Mouse (Mus musculus): Measurements from ENCODE around the gene Pdxk. TPM values are rescaled to one million over a fixed set of nuclear protein-coding genes. Genes with fewer than 3 reads are reported as not detected.
"Not testable (repeated sequence)": the region's sequence is repeated elsewhere in the genome, so short reads cannot be mapped to it uniquely, and the experiment has no call there.

Gene Pdxk
- polyA plus RNA-seq, 1 experiment from 2014 or later, result 12.0 TPM

GRCm38 (mm10) chr10:78418791-78419190, 46.0 kb downstream of the Pdxk start:
- WGBS, result 78% methylated on average over 2 of the region's 2 CpGs
- Histone ChIP-seq H3K36me3 (ENCODE audit: control insufficient read depth, insufficient read depth, low read length) (no peaks in the 10 kb centered on the region), H3K9ac (ENCODE audit: low read length) (no peak overlapping the region), H3K4me2 (ENCODE audit: low read length) (no peak overlapping the region), H3K4me3 (ENCODE audit: low read depth, low read length) (no peak overlapping the region), H3K9me3 (ENCODE audit: control insufficient read depth, low read length) (no peaks in the 10 kb centered on the region), H3K27ac (ENCODE audit: low read depth) (no peak overlapping the region), H3K4me1 (replicated peaks; ENCODE audit: control insufficient read depth, insufficient read depth, low read length) (no peaks in the 10 kb centered on the region), H3K27me3 (replicated peaks; ENCODE audit: control insufficient read depth, insufficient read depth, low read length) (no peaks in the 10 kb centered on the region)
- ATAC-seq (replicated peaks; ENCODE audit: low FRiP score, low TSS enrichment, low read depth) (no peak), DNase-seq (ENCODE audit: low spot score) (no peak)

- Histone ChIP-seq H3K4me3 (ENCODE audit: low read depth, low read length) (no peak overlapping the region), H3K27me3 (replicated peaks; ENCODE audit: control insufficient read depth, insufficient read depth, low read length) (no peaks in the 10 kb centered on the region), H3K36me3 (ENCODE audit: control insufficient read depth, insufficient read depth, low read length) (no peaks in the 10 kb centered on the region), H3K27ac (ENCODE audit: low read depth) (no peak overlapping the region), H3K9me3 (ENCODE audit: control insufficient read depth, low read length) (no peaks in the 10 kb centered on the region), H3K4me2 (ENCODE audit: low read length) (no peak overlapping the region), H3K9ac (ENCODE audit: low read length) (no peak overlapping the region), H3K4me1 (replicated peaks; ENCODE audit: control insufficient read depth, insufficient read depth, low read length) (peaks cover 4% of the 10 kb centered on the region)
- 57% methylated on average over 5 of the region's 5 CpGs for WGBS
- ATAC-seq (replicated peaks; ENCODE audit: low FRiP score, low TSS enrichment, low read depth), result no peak
- no peak for DNase-seq (ENCODE audit: low spot score)
These were observed 46.9 kb downstream of the Pdxk start for GRCm38 (mm10) chr10:78417888-78418287.

- not testable (repeated sequence) for H3K27me3 ChIP-seq (replicated peaks; ENCODE audit: control insufficient read depth, insufficient read depth, low read length); H3K4me2 ChIP-seq (ENCODE audit: low read length); H3K4me3 ChIP-seq (ENCODE audit: low read depth, low read length); H3K27ac ChIP-seq (ENCODE audit: low read depth); H3K9me3 ChIP-seq (ENCODE audit: control insufficient read depth, low read length); ATAC-seq (replicated peaks; ENCODE audit: low FRiP score, low TSS enrichment, low read depth); H3K9ac ChIP-seq (ENCODE audit: low read length); DNase-seq (ENCODE audit: low spot score)
- Histone ChIP-seq H3K36me3 (ENCODE audit: control insufficient read depth, insufficient read depth, low read length) (peaks cover 10% of the 10 kb centered on the region), H3K4me1 (replicated peaks; ENCODE audit: control insufficient read depth, insufficient read depth, low read length) (peaks cover 11% of the 10 kb centered on the region)
- WGBS, result 84% methylated on average over 3 of the region's 4 CpGs
These were observed 49.8 kb downstream of the Pdxk start for GRCm38 (mm10) chr10:78414936-78415335.

- ATAC-seq (replicated peaks; ENCODE audit: low FRiP score, low TSS enrichment, low read depth), result no peak
These were observed 51.6 kb downstream of the Pdxk start for GRCm38 (mm10) chr10:78413152-78413520.

GRCm38 (mm10) chr10:78412319-78413151, 52.2 kb downstream of the Pdxk start, which contains the start of gene Rrp1:
Gene Rrp1 (minus strand): TSS chr10:78413043.
- peak; percentile 100 for DNase-seq (ENCODE audit: low spot score)
- Histone ChIP-seq H3K9me3 (ENCODE audit: control insufficient read depth, low read length) (no peaks in the 10 kb centered on the region), H3K4me3 (ENCODE audit: low read depth, low read length) (peak within 1 kb of the TSS; percentile 81), H3K36me3 (ENCODE audit: control insufficient read depth, insufficient read depth, low read length) (peaks cover 34% of the 10 kb centered on the region), H3K4me1 (replicated peaks; ENCODE audit: control insufficient read depth, insufficient read depth, low read length) (peaks cover 11% of the 10 kb centered on the region), H3K27me3 (replicated peaks; ENCODE audit: control insufficient read depth, insufficient read depth, low read length) (no peaks in the 10 kb centered on the region), H3K27ac (ENCODE audit: low read depth) (peak within 1 kb of the TSS; percentile 86), H3K9ac (ENCODE audit: low read length) (peak within 1 kb of the TSS; percentile 82), H3K4me2 (ENCODE audit: low read length) (peak within 1 kb of the TSS; percentile 91)
- WGBS, result under 1% methylated on average over 63 of the region's 70 CpGs
- peak; percentile 94 for ATAC-seq (replicated peaks; ENCODE audit: low FRiP score, low TSS enrichment, low read depth)

More at GRCm38 (mm10) chr10:78413152-78413520, 51.6 kb downstream of the Pdxk start:
- H3K4me2 ChIP-seq (ENCODE audit: low read length), result peak overlapping the region; percentile 91
- WGBS, result 44% methylated on average over 7 of the region's 7 CpGs
- H3K27me3 ChIP-seq (replicated peaks; ENCODE audit: control insufficient read depth, insufficient read depth, low read length), result no peaks in the 10 kb centered on the region
- H3K4me1 ChIP-seq (replicated peaks; ENCODE audit: control insufficient read depth, insufficient read depth, low read length), result peaks cover 11% of the 10 kb centered on the region
- H3K4me3 ChIP-seq (ENCODE audit: low read depth, low read length), result peak overlapping the region; percentile 81
- peaks cover 28% of the 10 kb centered on the region for H3K36me3 ChIP-seq (ENCODE audit: control insufficient read depth, insufficient read depth, low read length)
- DNase-seq (ENCODE audit: low spot score), result no peak
- peak overlapping the region; percentile 82 for H3K9ac ChIP-seq (ENCODE audit: low read length)
- H3K27ac ChIP-seq (ENCODE audit: low read depth), result no peak overlapping the region
- H3K9me3 ChIP-seq (ENCODE audit: control insufficient read depth, low read length), result no peaks in the 10 kb centered on the region

GRCm38 (mm10) chr10:78411851-78412250, 52.9 kb downstream of the Pdxk start:
- Histone ChIP-seq H3K27ac (ENCODE audit: low read depth) (0 out of 2 replicates have a peak overlapping the region, but pooled peaks have one; percentile 86), H3K4me1 (replicated peaks; ENCODE audit: control insufficient read depth, insufficient read depth, low read length) (peaks cover 11% of the 10 kb centered on the region), H3K36me3 (ENCODE audit: control insufficient read depth, insufficient read depth, low read length) (peaks cover 40% of the 10 kb centered on the region), H3K4me2 (ENCODE audit: low read length) (peak overlapping the region; percentile 91), H3K9ac (ENCODE audit: low read length) (peak overlapping the region; percentile 82), H3K9me3 (ENCODE audit: control insufficient read depth, low read length) (no peaks in the 10 kb centered on the region), H3K4me3 (ENCODE audit: low read depth, low read length) (peak overlapping the region; percentile 81), H3K27me3 (replicated peaks; ENCODE audit: control insufficient read depth, insufficient read depth, low read length) (no peaks in the 10 kb centered on the region)
- DNase-seq (ENCODE audit: low spot score) (no peak), ATAC-seq (replicated peaks; ENCODE audit: low FRiP score, low TSS enrichment, low read depth) (no peak)
- WGBS, result 15% methylated on average over 8 of the region's 8 CpGs

GRCm38 (mm10) chr10:78409035-78409788, 55.6 kb downstream of the Pdxk start:
- Histone ChIP-seq H3K36me3 (ENCODE audit: control insufficient read depth, insufficient read depth, low read length) (peaks cover 65% of the 10 kb centered on the region), H3K4me3 (ENCODE audit: low read depth, low read length) (no peak overlapping the region), H3K4me2 (ENCODE audit: low read length) (no peak overlapping the region), H3K27me3 (replicated peaks; ENCODE audit: control insufficient read depth, insufficient read depth, low read length) (no peaks in the 10 kb centered on the region), H3K9me3 (ENCODE audit: control insufficient read depth, low read length) (no peaks in the 10 kb centered on the region), H3K9ac (ENCODE audit: low read length) (no peak overlapping the region), H3K4me1 (replicated peaks; ENCODE audit: control insufficient read depth, insufficient read depth, low read length) (peaks cover 11% of the 10 kb centered on the region), H3K27ac (ENCODE audit: low read depth) (no peak overlapping the region)
- ATAC-seq (replicated peaks; ENCODE audit: low FRiP score, low TSS enrichment, low read depth), result no peak
- DNase-seq (ENCODE audit: low spot score), result no peak
- 90% methylated on average over 9 of the region's 9 CpGs for WGBS

- WGBS, result 92% methylated on average over 4 of the region's 4 CpGs
- no peak overlapping the region for H3K9ac ChIP-seq (ENCODE audit: low read length)
- ATAC-seq (replicated peaks; ENCODE audit: low FRiP score, low TSS enrichment, low read depth) (no peak), DNase-seq (ENCODE audit: low spot score) (no peak)
- H3K4me2 ChIP-seq (ENCODE audit: low read length), result no peak overlapping the region
- H3K4me1 ChIP-seq (replicated peaks; ENCODE audit: control insufficient read depth, insufficient read depth, low read length), result peaks cover 6% of the 10 kb centered on the region; the same call in 1 of the 2 replicates
- H3K4me3 ChIP-seq (ENCODE audit: low read depth, low read length), result no peak overlapping the region
- H3K27me3 ChIP-seq (replicated peaks; ENCODE audit: control insufficient read depth, insufficient read depth, low read length), result no peaks in the 10 kb centered on the region
- no peak overlapping the region for H3K27ac ChIP-seq (ENCODE audit: low read depth)
- no peaks in the 10 kb centered on the region for H3K9me3 ChIP-seq (ENCODE audit: control insufficient read depth, low read length)
- H3K36me3 ChIP-seq (ENCODE audit: control insufficient read depth, insufficient read depth, low read length), result peaks cover 86% of the 10 kb centered on the region
These were observed 57.6 kb downstream of the Pdxk start for GRCm38 (mm10) chr10:78407132-78407531.
